Mouse (Mus musculus): ENCODE data around the gene Frs3. TPM values are rescaled to one million over a fixed set of nuclear protein-coding genes. Genes with fewer than 3 reads are reported as not detected.

Gene Frs3
- polyA plus RNA-seq, 2 experiments: 5.4 to 16.0 TPM

GRCm38 (mm10) chr17:47698156-47698555 is 9.3 kb downstream of the Frs3 start:
- no peak for TF ChIP-seq POLR2A (IDR thresholded peaks at IDR 0.05; ENCODE audit: borderline replicate concordance, extremely low read depth, insufficient read depth, insufficient read length)
- H3K9ac ChIP-seq (ENCODE audit: low read depth, low read length, severe bottlenecking): no peak overlapping the region
- no peaks in the 10 kb centered on the region for H3K9me3 ChIP-seq (ENCODE audit: control insufficient read depth, low read length)
- DNase-seq (ENCODE audit: low spot score) (no peak), ATAC-seq (ENCODE audit: low FRiP score, low read depth) (no peak)
- H3K36me3 ChIP-seq (ENCODE audit: control insufficient read depth, insufficient read depth, low read length): peaks cover 48% of the 10 kb centered on the region
- H3K27me3 ChIP-seq (ENCODE audit: control insufficient read depth, insufficient read depth, low read length): no peaks in the 10 kb centered on the region
- H3K4me3 ChIP-seq (replicated peaks; ENCODE audit: low read length): no peak overlapping the region
- H3K4me1 ChIP-seq (ENCODE audit: control insufficient read depth, insufficient read depth, low read length): 0 out of 2 replicates have a peak, but pooled peaks cover 6% of the 10 kb centered on the region
- H3K4me2 ChIP-seq (replicated peaks; ENCODE audit: low read depth, low read length, severe bottlenecking): no peak overlapping the region
- H3K27ac ChIP-seq (replicated peaks; ENCODE audit: low read depth, low read length): no peak overlapping the region
- WGBS: 92% methylated on average over 10 of the region's 10 CpGs

DNA sequence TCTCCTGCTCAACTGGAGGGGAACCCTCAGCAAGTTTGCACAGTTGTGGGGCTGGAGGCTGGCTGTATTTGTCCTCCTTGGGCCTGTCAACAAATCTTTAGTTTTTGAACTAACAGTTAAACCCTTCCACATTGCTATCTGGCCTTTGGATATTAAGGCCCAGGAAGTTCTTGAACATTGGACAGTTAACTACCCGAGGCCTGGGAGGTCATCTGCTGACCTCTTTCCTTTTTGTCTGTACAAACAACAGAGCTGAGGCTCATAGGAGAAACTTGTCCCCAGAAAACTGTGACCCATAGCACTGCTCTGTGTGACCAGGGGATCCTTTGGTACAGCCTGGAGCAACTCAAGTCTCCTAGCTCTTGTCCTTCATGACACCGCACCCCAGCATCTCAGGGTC is 10.2 kb downstream of the Frs3 start:
- Histone ChIP-seq H3K27me3 (ENCODE audit: control insufficient read depth, insufficient read depth, low read length) (no peaks in the 10 kb centered on the region), H3K4me3 (replicated peaks; ENCODE audit: low read length) (no peak overlapping the region), H3K27ac (replicated peaks; ENCODE audit: low read depth, low read length) (no peak overlapping the region), H3K4me1 (ENCODE audit: control insufficient read depth, insufficient read depth, low read length) (0 out of 2 replicates have a peak, but pooled peaks cover 6% of the 10 kb centered on the region), H3K36me3 (ENCODE audit: control insufficient read depth, insufficient read depth, low read length) (peaks cover 55% of the 10 kb centered on the region), H3K9me3 (ENCODE audit: control insufficient read depth, low read length) (no peaks in the 10 kb centered on the region), H3K4me2 (replicated peaks; ENCODE audit: low read depth, low read length, severe bottlenecking) (no peak overlapping the region), H3K9ac (ENCODE audit: low read depth, low read length, severe bottlenecking) (no peak overlapping the region)
- ATAC-seq (ENCODE audit: low FRiP score, low read depth): no peak
- no peak for TF ChIP-seq POLR2A (IDR thresholded peaks at IDR 0.05; ENCODE audit: borderline replicate concordance, extremely low read depth, insufficient read depth, insufficient read length)
- 82% methylated on average over 2 of the region's 2 CpGs for WGBS
- no peak for DNase-seq (ENCODE audit: low spot score)

- Histone ChIP-seq H3K27ac (replicated peaks; ENCODE audit: low read depth, low read length) (no peak overlapping the region), H3K36me3 (ENCODE audit: control insufficient read depth, insufficient read depth, low read length) (peaks cover 60% of the 10 kb centered on the region), H3K4me1 (ENCODE audit: control insufficient read depth, insufficient read depth, low read length) (no peaks in the 10 kb centered on the region), H3K9ac (ENCODE audit: low read depth, low read length, severe bottlenecking) (no peak overlapping the region), H3K27me3 (ENCODE audit: control insufficient read depth, insufficient read depth, low read length) (no peaks in the 10 kb centered on the region), H3K9me3 (ENCODE audit: control insufficient read depth, low read length) (no peaks in the 10 kb centered on the region), H3K4me3 (replicated peaks; ENCODE audit: low read length) (no peak overlapping the region), H3K4me2 (replicated peaks; ENCODE audit: low read depth, low read length, severe bottlenecking) (no peak overlapping the region)
- DNase-seq (ENCODE audit: low spot score) (no peak), ATAC-seq (ENCODE audit: low FRiP score, low read depth) (no peak)
- no peak for TF ChIP-seq POLR2A (IDR thresholded peaks at IDR 0.05; ENCODE audit: borderline replicate concordance, extremely low read depth, insufficient read depth, insufficient read length)
- 81% methylated on average over 9 of the region's 9 CpGs for WGBS
Observed at GRCm38 (mm10) chr17:47701793-47702192, 13.0 kb downstream of the Frs3 start.

DNA sequence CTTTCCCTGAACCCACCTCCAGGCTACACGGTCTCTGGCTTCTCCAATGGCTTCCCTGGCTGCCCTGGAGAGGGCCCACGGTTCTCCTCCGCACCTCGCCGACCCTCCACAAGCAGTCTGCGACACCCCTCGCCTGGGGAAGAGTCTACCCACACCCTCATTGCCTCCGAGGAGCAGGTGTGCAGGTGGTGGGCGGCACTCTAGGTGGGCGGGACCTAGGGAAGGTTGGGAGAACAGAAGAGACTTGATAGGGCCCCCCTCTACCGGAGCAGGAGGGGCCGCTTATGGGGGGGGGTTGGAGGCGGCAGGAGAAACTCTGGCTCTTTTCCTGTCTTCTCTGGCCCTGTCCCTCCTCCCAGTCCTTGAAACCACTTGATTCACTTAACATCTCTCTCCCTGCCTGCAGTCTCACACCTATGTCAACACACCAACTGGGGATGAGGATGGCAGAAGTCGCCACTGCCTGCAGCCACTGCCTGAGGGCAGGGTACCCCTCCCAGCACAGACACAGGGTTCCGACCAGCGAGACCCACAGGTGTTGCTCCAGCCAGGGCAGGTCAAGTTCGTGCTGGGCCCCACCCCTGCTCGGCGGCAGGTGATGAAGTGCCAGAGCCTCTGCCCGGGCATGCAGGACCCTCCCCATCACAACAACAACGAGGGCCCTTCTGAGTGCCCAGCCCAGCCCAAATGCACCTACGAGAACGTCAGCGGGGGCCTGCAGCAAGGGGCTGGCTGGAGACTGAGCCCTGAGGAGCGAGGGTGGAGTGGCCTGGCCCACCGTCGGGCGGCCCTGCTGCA is 13.9 kb downstream of the Frs3 start:
- ATAC-seq (ENCODE audit: low FRiP score, low read depth) (no peak), DNase-seq (ENCODE audit: low spot score) (no peak)
- H3K36me3 ChIP-seq (ENCODE audit: control insufficient read depth, insufficient read depth, low read length): peaks cover 60% of the 10 kb centered on the region
- no peaks in the 10 kb centered on the region for H3K27me3 ChIP-seq (ENCODE audit: control insufficient read depth, insufficient read depth, low read length)
- no peak overlapping the region for H3K4me2 ChIP-seq (replicated peaks; ENCODE audit: low read depth, low read length, severe bottlenecking)
- WGBS: 42% methylated on average over 27 of the region's 28 CpGs
- no peaks in the 10 kb centered on the region for H3K4me1 ChIP-seq (ENCODE audit: control insufficient read depth, insufficient read depth, low read length)
- TF ChIP-seq POLR2A (IDR thresholded peaks at IDR 0.05; ENCODE audit: borderline replicate concordance, extremely low read depth, insufficient read depth, insufficient read length): no peak
- no peak overlapping the region for H3K9ac ChIP-seq (ENCODE audit: low read depth, low read length, severe bottlenecking)
- H3K27ac ChIP-seq (replicated peaks; ENCODE audit: low read depth, low read length): no peak overlapping the region
- no peaks in the 10 kb centered on the region for H3K9me3 ChIP-seq (ENCODE audit: control insufficient read depth, low read length)
- no peak overlapping the region for H3K4me3 ChIP-seq (replicated peaks; ENCODE audit: low read length)

- no peaks in the 10 kb centered on the region for H3K27me3 ChIP-seq (ENCODE audit: control insufficient read depth, insufficient read depth, low read length)
- H3K9ac ChIP-seq (ENCODE audit: low read depth, low read length, severe bottlenecking): no peak overlapping the region
- no peak overlapping the region for H3K27ac ChIP-seq (replicated peaks; ENCODE audit: low read depth, low read length)
- ATAC-seq (ENCODE audit: low FRiP score, low read depth) (no peak), DNase-seq (ENCODE audit: low spot score) (no peak)
- peaks cover 54% of the 10 kb centered on the region for H3K36me3 ChIP-seq (ENCODE audit: control insufficient read depth, insufficient read depth, low read length)
- 36% methylated on average over 20 of the region's 20 CpGs for WGBS
- no peak overlapping the region for H3K4me3 ChIP-seq (replicated peaks; ENCODE audit: low read length)
- no peaks in the 10 kb centered on the region for H3K9me3 ChIP-seq (ENCODE audit: control insufficient read depth, low read length)
- no peak overlapping the region for H3K4me2 ChIP-seq (replicated peaks; ENCODE audit: low read depth, low read length, severe bottlenecking)
- TF ChIP-seq POLR2A (IDR thresholded peaks at IDR 0.05; ENCODE audit: borderline replicate concordance, extremely low read depth, insufficient read depth, insufficient read length): no peak
- no peaks in the 10 kb centered on the region for H3K4me1 ChIP-seq (ENCODE audit: control insufficient read depth, insufficient read depth, low read length)
Observed at GRCm38 (mm10) chr17:47703556-47703955, 14.7 kb downstream of the Frs3 start.
